Mouse (Mus musculus) urinary bladder, postnatal 0 days (tissue): Measurements from ENCODE around the gene Arhgef18. TPM values are rescaled to one million over a fixed set of nuclear protein-coding genes. Genes with fewer than 3 reads are reported as not detected.

Source experiments
- polyA plus RNA-seq: library from polyadenylated mRNA; unstranded; fragments of >200 nt; fragmentation: Nextera tagmentation; extraction: Ambion mirVana; gene quantifications from 2 replicates; pipeline ENCODE4 v1.2.1, GENCODE M21; 2015

Arhgef18 gene
- 7.6 and 9.2 TPM in 2 replicates for polyA plus RNA-seq

GRCm38 (mm10) chr8:3392771-3393710, at the start of gene Arhgef18:
Gene Arhgef18 (plus strand): TSS chr8:3393006.

DNA sequence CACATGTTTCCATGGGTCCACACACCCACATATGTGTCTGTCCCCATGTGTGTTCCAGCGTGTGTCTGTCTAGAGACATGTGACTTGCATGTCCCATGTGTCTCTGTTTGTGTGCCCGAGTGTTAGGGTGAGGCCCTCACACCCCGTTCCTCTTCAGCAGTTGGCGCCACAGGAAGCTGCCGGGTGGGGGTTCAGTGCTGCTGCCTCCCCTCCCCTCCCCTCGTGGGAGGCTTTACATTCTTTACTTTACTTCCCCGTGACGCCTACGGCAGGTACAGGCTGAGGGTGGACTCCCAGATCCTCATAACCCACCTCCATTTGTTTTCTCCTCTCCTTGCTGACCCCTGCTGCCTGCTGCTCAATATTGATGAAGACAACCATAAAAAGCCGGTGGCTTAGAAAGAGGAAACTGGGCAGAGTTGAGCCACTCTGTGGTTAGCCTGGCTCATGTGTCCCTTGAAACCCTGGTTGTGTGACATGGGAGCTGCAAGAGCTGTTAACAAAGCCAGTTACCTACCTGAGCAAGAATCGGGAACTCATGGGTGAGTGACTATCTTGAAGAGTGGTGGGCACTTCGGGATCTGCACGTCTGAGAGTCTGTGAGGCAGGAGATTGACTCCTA, 39.5 kb upstream of the Arhgef18 start, which contains the start of gene A430078G23Rik:
Gene A430078G23Rik, plus strand, starts transcription at position 227 of the 622 bp plus-strand sequence.

DNA sequence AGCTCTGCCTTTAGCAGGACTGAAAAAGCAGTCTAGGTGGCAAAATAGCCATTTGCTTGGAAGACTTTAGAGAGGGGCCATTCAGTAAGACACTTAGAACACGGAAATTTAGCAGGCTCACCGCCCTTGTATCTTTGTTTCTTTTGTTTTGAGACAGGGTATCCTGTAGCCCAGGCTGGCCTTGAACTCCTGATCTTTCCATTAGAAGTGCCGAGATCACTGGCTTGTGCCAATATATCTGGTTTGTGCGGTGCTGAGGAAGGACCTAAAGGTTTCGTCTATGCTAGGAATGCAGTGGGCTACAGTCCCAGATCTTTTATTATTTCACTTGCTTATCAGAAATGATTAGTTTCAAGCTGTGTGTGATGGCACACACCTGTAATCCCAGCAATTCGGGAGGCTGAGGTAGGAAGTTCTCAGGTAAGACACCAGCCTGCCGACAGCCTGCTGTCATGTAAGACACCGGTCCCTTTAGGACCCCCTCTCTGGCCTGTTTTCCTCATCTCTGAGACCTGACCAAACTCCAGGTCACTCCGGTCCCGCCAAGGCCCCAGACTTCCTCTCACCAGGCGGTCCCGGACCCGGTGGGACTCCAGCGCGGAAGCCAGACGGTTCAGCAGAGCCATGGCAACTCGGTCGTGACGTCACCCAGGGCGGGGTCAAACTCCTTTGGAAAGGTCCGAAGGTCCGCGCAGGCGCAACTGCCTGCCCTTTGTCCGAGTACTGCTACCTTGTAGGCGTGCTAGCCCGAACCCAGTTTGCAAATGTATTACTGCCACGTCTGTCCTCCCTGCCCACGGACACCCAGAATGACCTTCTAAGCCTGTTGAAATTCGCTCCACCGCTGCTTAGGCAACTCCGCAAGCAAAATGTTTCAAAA, 74.4 kb downstream of the Arhgef18 start, which contains the start of gene Pex11g:
Gene Pex11g, minus strand, starts transcription at position 675 of the 880 bp plus-strand sequence.

GRCm38 (mm10) chr8:3470562-3470961, 77.8 kb downstream of the Arhgef18 start, which contains the start of gene Tex45:
Gene Tex45 (plus strand): TSS chr8:3470862.

DNA sequence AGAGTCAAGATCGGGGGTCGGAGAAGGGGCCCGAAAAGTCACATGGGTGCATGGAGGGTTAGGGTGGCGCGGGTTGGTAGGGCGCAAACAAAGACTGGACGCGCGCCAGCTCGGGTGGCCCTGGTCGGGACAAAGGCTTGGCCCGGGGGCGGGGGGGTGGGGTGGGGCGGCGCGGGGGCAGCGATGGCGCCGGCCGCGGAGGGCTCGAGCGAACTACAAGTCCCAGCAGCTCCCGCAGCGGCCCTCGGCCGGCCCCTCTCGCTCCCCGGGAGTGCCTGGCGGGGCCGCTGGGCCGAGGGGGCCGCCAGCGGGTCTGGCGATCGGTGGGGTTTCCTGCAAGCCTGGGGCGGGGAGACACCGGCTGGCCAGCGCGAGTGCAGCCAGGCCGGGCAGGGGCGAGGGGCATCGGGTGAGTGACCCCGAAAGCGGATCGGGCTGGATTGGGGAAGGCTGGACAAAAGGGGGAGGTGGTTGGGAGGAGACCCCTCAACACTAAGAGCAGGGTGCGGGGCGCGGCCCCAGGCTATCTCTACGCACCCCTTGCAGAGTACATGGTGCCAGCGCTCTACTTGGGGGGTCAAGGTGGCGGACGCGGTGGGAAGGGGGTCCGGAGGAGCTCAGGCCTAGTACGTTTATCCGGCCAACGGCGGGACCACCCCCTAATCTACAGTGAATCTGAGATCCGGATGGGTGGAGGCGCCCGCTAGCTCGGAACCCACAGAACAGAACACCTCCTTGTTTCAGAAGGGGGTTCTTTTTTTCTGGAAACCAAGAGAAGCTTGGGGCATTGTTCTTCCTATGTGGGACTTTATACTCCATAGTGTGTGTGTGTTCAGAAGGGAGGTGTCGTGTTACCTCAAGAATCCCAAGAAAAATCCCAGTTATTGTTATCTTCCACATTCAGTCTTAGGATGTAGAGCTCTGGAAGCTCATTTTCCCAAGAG, 100.4 kb downstream of the Arhgef18 start, which contains the start of gene Zfp358:
Gene Zfp358, plus strand, starts transcription at position 238 of the 944 bp plus-strand sequence.

DNA sequence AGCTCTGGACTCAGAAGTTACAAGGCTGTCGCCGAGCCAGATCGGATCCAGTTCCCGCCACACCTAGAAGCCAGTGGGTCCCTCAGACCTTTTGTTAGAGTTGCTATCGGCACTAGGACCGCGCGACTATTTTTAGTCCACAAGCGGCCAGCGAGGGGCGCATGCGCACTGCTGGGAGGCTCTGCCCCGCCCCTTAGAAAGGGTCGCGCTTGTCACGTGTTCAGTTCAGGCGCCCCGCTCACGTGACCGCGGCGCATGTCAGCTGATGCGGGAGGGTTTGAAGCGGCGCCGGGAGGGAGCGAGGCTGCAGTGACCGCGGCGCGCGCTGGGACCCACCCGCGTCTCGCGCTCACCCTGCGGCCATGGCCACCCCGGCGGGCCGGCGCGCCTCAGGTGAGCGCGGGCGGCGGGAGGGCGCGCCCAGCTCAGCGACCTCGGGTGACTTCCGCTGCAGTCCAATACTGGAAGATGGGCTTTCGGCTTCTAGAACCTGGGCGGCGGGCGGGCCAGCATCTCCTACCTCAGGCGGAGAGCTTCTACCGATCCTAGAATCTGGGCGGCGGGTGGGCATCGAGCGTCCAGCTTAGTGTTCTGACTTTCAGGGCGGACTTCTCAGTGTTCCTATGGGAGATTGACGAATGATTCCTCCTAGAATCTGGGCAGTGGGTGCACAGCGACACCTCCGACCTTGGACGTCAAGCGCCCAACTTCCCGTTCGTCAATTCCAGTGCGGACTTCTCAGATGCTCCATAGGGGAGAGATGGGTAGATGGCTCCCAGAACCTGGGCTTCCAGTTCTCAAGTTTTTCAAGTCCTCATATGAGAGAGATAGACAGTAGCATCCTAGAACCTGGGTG, 107.7 kb downstream of the Arhgef18 start, which contains the start of gene Mcoln1:
Gene Mcoln1, plus strand, starts transcription at position 223 of the 856 bp plus-strand sequence.

Other genes starting within 250 kb of the Arhgef18 start
- gene Insr, start 113.4 kb upstream of the Arhgef18 start, polyA plus RNA-seq, result 22.4 TPM in 2 replicates
- 0.12 and 0.21 TPM in 2 replicates for gene A430078G23Rik, start 39.6 kb upstream of the Arhgef18 start, polyA plus RNA-seq
- 5.5 and 7.1 TPM in 2 replicates for gene Pex11g, start 74.7 kb downstream of the Arhgef18 start, polyA plus RNA-seq
- 0.10 TPM in 1 of 2 replicates, not detected in the other for gene Tex45, start 77.9 kb downstream of the Arhgef18 start, polyA plus RNA-seq
- gene Zfp358, start 100.1 kb downstream of the Arhgef18 start, polyA plus RNA-seq, result 17.3 and 18.6 TPM in 2 replicates
- 30.1 and 32.9 TPM in 2 replicates for gene Mcoln1, start 107.5 kb downstream of the Arhgef18 start, polyA plus RNA-seq
- 17.0 and 17.4 TPM in 2 replicates for gene Pnpla6, start 122.4 kb downstream of the Arhgef18 start, polyA plus RNA-seq
- gene C330021F23Rik, start 175.0 kb downstream of the Arhgef18 start, polyA plus RNA-seq, result 0.25 TPM in 1 of 2 replicates, not detected in the other
- 4.9 and 5.3 TPM in 2 replicates for gene Camsap3, start 194.3 kb downstream of the Arhgef18 start, polyA plus RNA-seq
- 24.4 and 25.8 TPM in 2 replicates for gene Xab2, start 228.3 kb downstream of the Arhgef18 start, polyA plus RNA-seq
- 104 and 109 TPM in 2 replicates for gene Pet100, start 228.5 kb downstream of the Arhgef18 start, polyA plus RNA-seq
- not detected in 2 replicates for gene Pcp2, start 232.5 kb downstream of the Arhgef18 start, polyA plus RNA-seq
- gene Stxbp2, start 237.9 kb downstream of the Arhgef18 start, polyA plus RNA-seq, result 72.6 and 85.6 TPM in 2 replicates